Mouse (Mus musculus) olfactory bulb, adult 2 months (tissue): ENCODE measurements around the gene Cldn9.

Source experiments
- CTCF ChIP-seq: fragments of 200-500 bp; IDR thresholded peaks from 2 replicates; pipeline ENCODE4 v1.5.1; 2012; ENCODE audit warnings: low read depth, mild to moderate bottlenecking, low read length, moderate library complexity; ENCODE audit not compliant: insufficient read depth
- POLR2A ChIP-seq: fragments of 200-500 bp; IDR thresholded peaks from 2 replicates; pipeline ENCODE4 v1.6.1; 2012; ENCODE audit warnings: mild to moderate bottlenecking, low read depth, low read length, moderate library complexity; ENCODE audit not compliant: insufficient read depth

- TF ChIP-seq CTCF (no peak), POLR2A (no peak)
Measured at GRCm38 (mm10) chr17:23676473-23677031, 7.3 kb downstream of the Cldn9 start.
